Mouse (Mus musculus) embryonic fibroblast, embryonic 13.5 days (primary cell): ENCODE results near the gene Hoxa3.

Source experiments
- CTCF ChIP-seq: IDR thresholded peaks from 2 replicates; pipeline ENCODE4 v1.5.1; 2011; ENCODE audit warnings: mild to moderate bottlenecking, control low read depth, low read length, moderate library complexity, borderline replicate concordance; ENCODE audit not compliant: insufficient read depth
- POLR2A ChIP-seq: IDR thresholded peaks from 2 replicates; pipeline ENCODE4 v1.6.1; 2011; ENCODE audit warnings: low read depth, mild to moderate bottlenecking, control low read depth, low read length, moderate library complexity

DNA sequence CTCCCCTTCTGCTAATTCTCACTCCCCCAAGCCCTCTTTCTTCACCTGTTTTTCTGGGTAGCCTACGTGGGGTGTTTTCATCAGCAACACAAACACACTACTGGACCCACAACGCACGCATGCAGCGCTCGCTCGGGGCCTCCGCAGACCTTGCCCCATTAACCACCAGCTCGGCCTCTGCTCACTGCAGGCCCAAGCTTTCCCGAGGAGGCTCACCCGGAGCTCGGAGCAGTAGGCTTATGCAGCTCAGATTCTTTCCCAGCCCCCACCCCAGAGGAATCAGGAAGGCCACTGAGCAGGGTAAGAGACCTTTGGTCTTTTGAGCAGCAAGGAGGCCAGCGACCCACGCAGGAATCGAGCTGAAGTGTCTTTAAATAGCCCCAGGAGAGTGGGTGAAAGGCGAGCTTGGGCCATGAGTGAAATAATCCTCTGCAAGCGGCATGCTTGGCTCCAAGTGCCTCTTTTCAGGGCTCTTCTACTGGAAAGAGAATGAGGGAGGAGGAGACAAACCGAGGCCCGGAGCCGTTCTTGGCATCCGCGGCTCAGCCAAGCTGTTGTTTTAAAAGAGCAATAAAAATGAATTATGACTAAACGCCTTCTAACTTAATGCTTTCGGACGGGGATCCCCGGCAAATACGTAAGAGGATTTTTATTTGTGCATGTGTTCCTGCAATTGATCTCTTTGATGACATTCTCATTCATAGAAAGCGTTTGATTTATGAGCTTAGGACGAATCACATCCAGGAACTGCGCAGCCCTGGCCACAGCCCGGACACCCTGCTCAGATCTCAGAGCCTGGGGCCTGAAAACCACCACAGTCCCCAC lies 52.4 kb downstream of the Hoxa3 start:
- TF ChIP-seq POLR2A (0 out of 2 replicates have a peak, but pooled peaks have one; percentile 31), CTCF (no peak)
